Comparison of ENCODE assay signal across 31 mouse cellular contexts in the genomic region with DNA sequence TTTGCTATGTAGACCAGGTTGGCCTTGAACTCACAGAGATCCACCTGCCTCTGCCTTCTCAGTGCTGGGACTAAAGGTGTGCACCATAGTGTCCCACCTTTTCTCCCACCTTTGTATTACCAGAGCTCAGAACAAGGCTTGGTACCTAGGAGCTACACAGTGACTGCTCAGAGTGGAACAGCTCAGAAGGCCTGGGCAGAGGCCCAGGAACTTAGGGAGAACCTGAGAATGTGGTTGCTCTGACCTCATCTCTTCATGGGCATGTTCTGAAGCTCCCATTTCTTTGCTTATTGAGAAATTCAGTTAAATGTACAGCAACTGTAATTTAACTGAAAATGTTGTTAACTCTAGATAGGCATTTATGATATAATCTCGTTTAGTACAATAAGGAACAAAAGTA. TPM values are rescaled to one million over a fixed set of nuclear protein-coding genes. Genes with fewer than 3 reads are reported as not detected.
DNase-seq lines count a peak whose midpoint lies in the region; ATAC-seq lines count a peak whose summit lies in the region.
"Had no signal": no experiment of that assay in that cellular context is flagged by ENCODE, and none has a peak within 500 bp of the region (broad histone marks: within the 10 kb centered on the region; RNA-seq: fewer than 3 reads in every experiment).

No protein-coding gene starts in this region.

- no peak for ATAC-seq in kidney, embryonic 16.5 days (ENCODE audit: low FRiP score, low TSS enrichment)
- ATAC-seq in kidney, embryonic 14.5 days (ENCODE audit: low FRiP score, low TSS enrichment), result no peak
- ATAC-seq: CD4-positive, CD25-positive, alpha-beta regulatory T cell, adult 4 months; forebrain, embryonic 13.5 days; forebrain, embryonic 16.5 days; Patski had no signal

- H3K9me3 ChIP-seq in kidney, embryonic 16.5 days (ENCODE audit: low read length), result no peaks in the 10 kb centered on the region
- H3K9me3 ChIP-seq in kidney, embryonic 14.5 days (ENCODE audit: control insufficient read depth, low read length), result no peaks in the 10 kb centered on the region
- H3K9me3 ChIP-seq: forebrain, embryonic 10.5 days; forebrain, embryonic 13.5 days; hindbrain, embryonic 12.5 days; hindbrain, embryonic 15.5 days had no signal

- H3K27me3 ChIP-seq in kidney, embryonic 16.5 days (ENCODE audit: insufficient read depth, low read length), result no peaks in the 10 kb centered on the region
- H3K27me3 ChIP-seq in kidney, embryonic 14.5 days (ENCODE audit: control insufficient read depth, insufficient read depth, low read length), result no peaks in the 10 kb centered on the region
- H3K27me3 ChIP-seq: forebrain, embryonic 13.5 days; hindbrain, embryonic 12.5 days; hindbrain, embryonic 15.5 days; Patski had no signal

- 67% methylated on average over 1 of the region's 1 CpGs for WGBS in kidney, embryonic 16.5 days
- WGBS in kidney, embryonic 14.5 days, result 73% methylated on average over 1 of the region's 1 CpGs

- DNase-seq in kidney, postnatal 36 days, result peak; percentile 40 to 57
- DNase-seq in kidney, adult 18-20 months, result no peak
- peak; percentile 51 for DNase-seq in NIH3T3 (ENCODE audit: low read depth)
- DNase-seq in gastrocnemius, postnatal 10 days, result no peak
- DNase-seq: adrenal gland, postnatal 10 days; adrenal gland, postnatal 36 days; cerebellum, adult 18-20 months; cerebellum, adult 9-10 months; cerebellum, postnatal 14 days; gastrocnemius, postnatal 14 days; heart, adult 11 months had no signal

- peak overlapping the region; percentile 92; the same call in 1 of the 2 replicates for H3K27ac ChIP-seq in kidney, embryonic 16.5 days (ENCODE audit: low read length)
- no peak overlapping the region for H3K27ac ChIP-seq in kidney, embryonic 14.5 days (ENCODE audit: low read depth, low read length)
- H3K27ac ChIP-seq: forebrain, embryonic 10.5 days; forebrain, embryonic 13.5 days; hindbrain, embryonic 12.5 days; hindbrain, embryonic 15.5 days had no signal

- no peak overlapping the region for H3K4me2 ChIP-seq in kidney, embryonic 16.5 days (replicated peaks; ENCODE audit: low read depth, low read length)
- H3K4me2 ChIP-seq in kidney, embryonic 14.5 days (replicated peaks; ENCODE audit: low read depth, low read length), result no peak overlapping the region
- H3K4me2 ChIP-seq: forebrain, embryonic 13.5 days; heart, embryonic 11.5 days; hindbrain, embryonic 12.5 days; hindbrain, embryonic 15.5 days had no signal

- no peak overlapping the region for H3K9ac ChIP-seq in kidney, embryonic 16.5 days (replicated peaks; ENCODE audit: low read length)
- no peak overlapping the region for H3K9ac ChIP-seq in kidney, embryonic 14.5 days (ENCODE audit: low read depth, low read length)
- H3K9ac ChIP-seq: forebrain, embryonic 13.5 days; hindbrain, embryonic 12.5 days; hindbrain, embryonic 15.5 days had no signal

- 0 out of 2 replicates have a peak, but pooled peaks cover 2% of the 10 kb centered on the region for H3K36me3 ChIP-seq in kidney, embryonic 16.5 days (ENCODE audit: insufficient read depth, low read length)
- peaks cover 2% of the 10 kb centered on the region; the same call in 1 of the 2 replicates for H3K36me3 ChIP-seq in kidney, embryonic 14.5 days (ENCODE audit: control insufficient read depth, insufficient read depth, low read length)
- H3K36me3 ChIP-seq: forebrain, embryonic 10.5 days; hindbrain, embryonic 12.5 days; hindbrain, embryonic 15.5 days had no signal

- H3K4me3 ChIP-seq in kidney, embryonic 16.5 days (ENCODE audit: low read length), result no peak overlapping the region
- H3K4me3 ChIP-seq in kidney, embryonic 14.5 days (ENCODE audit: low read length), result no peak overlapping the region
- H3K4me3 ChIP-seq: forebrain, embryonic 10.5 days; forebrain, embryonic 13.5 days; hindbrain, embryonic 12.5 days; hindbrain, embryonic 15.5 days had no signal

- peaks cover 31% of the 10 kb centered on the region for H3K4me1 ChIP-seq in kidney, embryonic 16.5 days (ENCODE audit: insufficient read depth, low read length)
- H3K4me1 ChIP-seq in kidney, embryonic 14.5 days (ENCODE audit: control insufficient read depth, insufficient read depth, low read length), result peaks cover 6% of the 10 kb centered on the region; the same call in 1 of the 2 replicates

RNA-seq across cellular contexts. Expression of a gene that starts 44.1 kb away (rescaled TPM):
- 15.7 and 23.2 TPM in 2 replicates for polyA plus RNA-seq in kidney, embryonic 16.5 days (2015; fragmentation: Nextera tagmentation; extraction: Ambion mirVana)
- 8.6 and 17.7 TPM in 2 replicates for polyA plus RNA-seq in kidney, embryonic 14.5 days (2014; fragmentation: Nextera tagmentation; extraction: Ambion mirVana)
- total RNA-seq in gastrocnemius, postnatal 10 days (2021), result 10 to 100 TPM; 12.9 to 16.0 TPM

RNA-seq across cellular contexts. Expression of a gene that starts 53.2 kb away (rescaled TPM):
- polyA plus RNA-seq in kidney, embryonic 16.5 days (2015; fragmentation: Nextera tagmentation; extraction: Ambion mirVana), result not detected in 2 replicates
- not detected in 2 replicates for polyA plus RNA-seq in kidney, embryonic 14.5 days (2014; fragmentation: Nextera tagmentation; extraction: Ambion mirVana)
- under 1 TPM in 1 of 2 experiments, not detected in 1; 0.31 TPM for total RNA-seq in gastrocnemius, postnatal 10 days (2021)
- total RNA-seq: adrenal gland, adult 18-20 months; adrenal gland, postnatal 10 days; adrenal gland, postnatal 36 days; gastrocnemius, adult 18-20 months; gastrocnemius, postnatal 14 days; gastrocnemius, postnatal 4 days; heart, postnatal 25 days; hematopoietic stem cell, adult 5-6 weeks had no signal
- polyA plus RNA-seq: C2C12; CD4-positive, CD25-positive, alpha-beta regulatory T cell, adult 4 months; embryonic facial prominence, embryonic 11.5 days; embryonic facial prominence, embryonic 14.5 days; forebrain, embryonic 10.5 days; forebrain, embryonic 16.5 days; heart, embryonic 11.5 days; heart, embryonic 14.5 days; heart, postnatal 0 days; hindbrain, embryonic 12.5 days; Patski had no signal

Comparison
In these comparisons a context has a peak if more than half of its experiments do, and no peak if none do; other contexts are left out.
1. DNase-seq: peak in kidney, postnatal 36 days (2 of 2) and NIH3T3 (single experiment); none in kidney, adult 18-20 months (single experiment) and gastrocnemius, postnatal 10 days (single experiment).